Mouse (Mus musculus): Measurements from ENCODE around the gene Tnip1.
"Not testable (repeated sequence)": the region's sequence is repeated elsewhere in the genome, so short reads cannot be mapped to it uniquely, and the experiment has no call there.

The Tnip1 gene

DNA sequence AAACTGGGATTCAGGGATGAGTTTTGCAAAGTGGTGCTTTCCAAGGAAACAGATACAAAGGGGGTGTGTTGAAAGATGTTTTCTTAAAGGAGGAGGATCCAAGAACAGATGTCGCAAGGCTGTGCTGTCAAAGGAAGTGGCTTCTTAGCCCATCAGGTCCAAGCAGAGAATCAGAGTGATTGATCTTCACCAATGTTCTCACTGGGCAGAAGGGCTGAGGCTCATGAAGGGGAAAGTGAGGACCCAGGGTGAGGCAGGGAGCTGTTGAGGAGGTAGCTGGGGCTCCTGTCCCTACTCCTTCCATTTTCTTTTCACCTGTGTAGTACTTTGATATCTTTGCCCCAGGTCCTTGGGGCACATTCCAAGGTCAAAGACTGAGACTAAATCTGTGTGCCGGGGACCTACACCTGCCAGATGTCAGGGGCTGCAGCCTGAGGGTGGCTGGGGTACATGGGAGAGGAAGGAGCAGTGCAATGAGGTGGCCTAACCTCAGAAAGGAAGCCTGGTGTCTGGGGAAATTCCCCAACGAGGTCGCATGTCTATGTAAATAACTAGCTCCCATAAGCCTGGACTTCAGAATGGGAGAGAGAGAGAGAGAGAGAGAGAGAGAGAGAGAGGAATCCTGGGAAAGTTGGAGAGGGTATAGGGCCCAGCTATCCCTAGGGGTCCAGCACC lies 9.5 kb upstream of the Tnip1 start:
- no peak for DNase-seq (ENCODE audit: low read depth, low spot score)

DNA sequence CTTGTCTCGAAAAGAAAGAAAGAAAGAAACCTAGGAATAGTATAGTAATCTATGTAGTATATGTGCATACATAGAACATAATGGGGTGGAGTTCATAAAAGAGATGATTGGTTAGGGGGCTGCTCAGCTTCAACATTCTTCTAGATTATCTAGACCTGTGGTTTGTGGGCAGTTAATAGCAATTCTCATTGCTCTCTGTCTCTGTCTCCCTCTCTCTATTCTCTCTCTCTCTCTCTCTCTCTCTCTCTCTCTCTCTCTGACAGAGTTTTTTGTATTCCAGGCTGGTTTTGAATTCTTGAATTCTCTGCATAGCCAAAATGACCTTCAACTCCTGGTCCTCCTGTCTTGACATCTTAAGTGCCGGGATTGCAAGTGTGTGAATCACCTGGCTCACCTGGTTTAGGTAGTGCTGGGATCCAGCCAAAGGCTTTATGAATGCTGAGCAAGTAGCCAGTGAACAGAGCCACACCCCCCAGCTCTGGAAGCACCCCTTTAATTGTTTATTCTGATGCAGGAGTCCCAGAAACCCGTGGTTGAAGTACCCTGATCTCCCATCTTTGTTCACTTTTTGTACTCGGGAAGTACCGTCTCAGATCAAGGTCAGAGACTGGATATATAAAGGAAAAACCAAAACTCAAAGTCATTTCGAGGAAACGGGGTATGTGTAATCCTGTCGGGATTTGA lies 8.8 kb upstream of the Tnip1 start:
- DNase-seq (ENCODE audit: low read depth, low spot score), result no peak

- DNase-seq (ENCODE audit: low read depth, low spot score), result no peak
Observed at GRCm38 (mm10) chr11:54965234-54965633, 2.5 kb upstream of the Tnip1 start.

DNA sequence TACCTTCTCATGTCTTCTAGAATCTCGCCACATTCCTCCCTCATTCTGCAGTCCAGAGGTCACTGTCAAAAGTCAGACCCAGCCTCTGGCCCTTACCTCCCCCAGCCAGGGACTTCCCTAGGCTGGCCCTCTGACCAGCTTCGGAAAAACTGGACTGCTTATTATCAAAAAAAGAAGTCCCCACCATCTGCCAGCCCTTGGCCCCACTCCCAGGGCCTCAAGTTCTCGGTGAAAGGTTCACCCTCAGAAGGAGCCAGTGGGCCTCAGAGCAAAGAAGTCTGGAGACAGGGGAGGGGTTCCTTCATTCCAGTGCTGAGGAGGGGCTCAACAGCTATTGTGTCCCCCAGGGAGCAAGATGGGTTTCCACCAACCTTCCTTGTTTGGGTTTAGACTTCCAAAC lies 796 bp downstream of the Tnip1 start:
- no peak for DNase-seq (ENCODE audit: low read depth, low spot score)

- no peak for DNase-seq (ENCODE audit: low read depth, low spot score)
Observed at GRCm38 (mm10) chr11:54961164-54961850, 1.4 kb downstream of the Tnip1 start.

- DNase-seq (ENCODE audit: low read depth, low spot score), result no peak
Observed at GRCm38 (mm10) chr11:54960251-54960650, 2.5 kb downstream of the Tnip1 start.

GRCm38 (mm10) chr11:54958571-54959073 lies 4.1 kb downstream of the Tnip1 start:
- DNase-seq (ENCODE audit: low read depth, low spot score), result peak; percentile 40

- not testable (repeated sequence) for DNase-seq (ENCODE audit: low read depth, low spot score)
Observed at GRCm38 (mm10) chr11:54957708-54958107, 5.0 kb downstream of the Tnip1 start.

GRCm38 (mm10) chr11:54956912-54957311 lies 5.8 kb downstream of the Tnip1 start:
- DNase-seq (ENCODE audit: low read depth, low spot score), result no peak

- DNase-seq (ENCODE audit: low read depth, low spot score), result peak; percentile 98
Observed at GRCm38 (mm10) chr11:54955735-54956480, 6.8 kb downstream of the Tnip1 start.

GRCm38 (mm10) chr11:54955400-54955734 lies 7.3 kb downstream of the Tnip1 start:
- not testable (repeated sequence) for DNase-seq (ENCODE audit: low read depth, low spot score)

GRCm38 (mm10) chr11:54954716-54955115 lies 8.0 kb downstream of the Tnip1 start:
- no peak for DNase-seq (ENCODE audit: low read depth, low spot score)

DNA sequence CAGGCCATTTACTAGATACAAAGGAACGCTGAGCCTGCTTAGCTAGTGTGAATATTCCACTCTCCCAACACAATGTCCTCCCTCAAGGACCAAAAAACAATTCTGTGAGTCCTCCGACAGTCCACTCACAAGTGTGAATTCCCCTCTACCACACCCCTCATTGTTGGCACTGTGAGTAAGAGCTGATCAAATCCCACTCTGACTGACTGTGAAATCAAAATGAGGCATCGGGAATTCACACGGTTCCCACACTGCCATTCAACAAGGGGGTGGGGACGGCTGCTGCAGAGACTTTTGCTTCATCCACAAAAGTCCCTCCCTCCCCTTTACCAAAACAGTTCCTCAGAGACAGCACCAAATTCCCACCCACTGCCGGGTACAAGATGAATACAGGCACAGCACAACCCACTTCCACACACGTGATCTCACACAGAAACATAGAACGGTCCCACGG lies 8.7 kb downstream of the Tnip1 start:
- DNase-seq (ENCODE audit: low read depth, low spot score), result no peak

- DNase-seq (ENCODE audit: low read depth, low spot score), result no peak
Observed at GRCm38 (mm10) chr11:54952651-54953050, 10.1 kb downstream of the Tnip1 start.

DNA sequence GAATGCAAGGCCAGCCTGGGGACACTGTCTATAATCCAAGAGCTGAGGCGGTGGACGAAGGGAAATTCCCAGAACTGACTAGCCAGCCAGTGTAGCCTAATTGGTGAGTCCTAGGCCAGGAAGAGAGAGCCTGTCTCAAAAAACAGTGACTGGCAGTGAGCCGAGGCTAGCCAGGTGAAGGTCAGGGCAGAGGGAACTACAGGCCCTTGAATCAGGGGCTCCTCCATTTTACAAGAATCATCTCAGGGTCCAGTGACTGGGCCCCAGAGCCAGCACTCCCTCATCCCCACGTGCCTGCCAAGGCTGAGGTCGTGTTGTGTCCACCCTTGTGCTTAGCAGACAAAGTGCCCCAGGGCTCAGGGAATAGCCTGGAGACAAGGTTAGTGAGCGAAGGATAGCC lies 12.0 kb downstream of the Tnip1 start:
- no peak for DNase-seq (ENCODE audit: low read depth, low spot score)

- no peak for DNase-seq (ENCODE audit: low read depth, low spot score)
Observed at GRCm38 (mm10) chr11:54949717-54950116, 13.0 kb downstream of the Tnip1 start.

DNA sequence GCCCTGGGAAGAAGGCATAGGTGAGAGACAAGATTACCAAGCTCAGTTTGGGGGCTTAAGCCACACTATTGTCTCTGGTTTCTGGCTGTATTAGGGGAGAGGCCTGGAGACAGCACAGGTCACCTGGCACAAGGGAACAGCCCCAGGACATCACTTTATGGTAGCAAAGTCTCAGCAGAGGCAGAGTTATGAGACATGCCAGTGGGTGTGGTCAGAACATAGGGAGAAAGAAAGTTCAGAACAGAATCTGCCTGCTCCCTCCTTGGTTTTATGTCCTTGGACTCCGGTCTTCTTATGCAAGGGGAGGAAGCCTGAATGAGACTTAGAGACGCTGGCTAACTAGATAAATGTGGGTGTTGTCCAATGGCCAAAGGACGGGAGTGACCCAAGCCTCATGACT lies 18.0 kb downstream of the Tnip1 start:
- DNase-seq (ENCODE audit: low read depth, low spot score), result no peak

GRCm38 (mm10) chr11:54940056-54940455 lies 22.7 kb downstream of the Tnip1 start:
- no peak for DNase-seq (ENCODE audit: low read depth, low spot score)

- DNase-seq (ENCODE audit: low read depth, low spot score), result no peak
Observed at GRCm38 (mm10) chr11:54939501-54939900, 23.2 kb downstream of the Tnip1 start.

DNA sequence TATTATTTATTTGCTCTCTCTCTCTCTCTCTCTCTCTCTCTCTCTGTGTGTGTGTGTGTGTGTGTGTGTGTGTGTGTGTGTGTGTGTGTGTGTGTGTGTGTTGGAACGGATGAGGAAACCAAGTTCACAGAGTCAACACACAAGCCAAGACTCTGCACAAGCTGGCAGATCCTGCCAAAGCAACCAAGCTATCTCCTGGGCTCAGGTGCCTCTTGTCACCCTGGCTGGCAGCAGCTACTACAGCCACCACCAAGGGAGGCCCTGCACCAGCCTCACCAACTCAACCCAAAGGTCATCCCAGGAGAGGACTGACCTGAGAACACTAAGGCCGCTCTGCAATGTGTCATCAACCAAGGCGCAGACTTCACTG lies 26.0 kb downstream of the Tnip1 start:
- no peak for DNase-seq (ENCODE audit: low read depth, low spot score)

GRCm38 (mm10) chr11:54936035-54936770 lies 26.5 kb downstream of the Tnip1 start:
- DNase-seq (ENCODE audit: low read depth, low spot score), result no peak
